Mouse (Mus musculus): Measurements from ENCODE around the gene Eif2b2. TPM values are rescaled to one million over a fixed set of nuclear protein-coding genes. Genes with fewer than 3 reads are reported as not detected.

Gene Eif2b2
- total and polyA plus RNA-seq, 3 experiments = 150 to 193 TPM; not detected in 1

Other genes starting within 250 kb of the Eif2b2 start
- 210 and 250 TPM in 2 replicates for gene Fcf1, start 248.6 kb upstream of the Eif2b2 start, total RNA-seq (2012; rRNA removed)
- gene Fcf1, start 248.6 kb upstream of the Eif2b2 start, polyA plus RNA-seq (2012; ENCODE audit: insufficient read depth in 1 of 2, insufficient read length in 2 of 2, low read depth in 1 of 2, low replicate concordance in 2 of 2, missing spikeins in 1 of 2) = 100 to 1,000 TPM in 1 of 2 experiments, not detected in 1; 172 TPM
- 37.9 and 45.0 TPM in 2 replicates for gene Arel1, start 248.6 kb upstream of the Eif2b2 start, total RNA-seq (2012; rRNA removed)
- gene Arel1, start 248.6 kb upstream of the Eif2b2 start, polyA plus RNA-seq (2012; ENCODE audit: insufficient read depth in 1 of 2, insufficient read length in 2 of 2, low read depth in 1 of 2, low replicate concordance in 2 of 2, missing spikeins in 1 of 2) = 10 to 100 TPM; 37.2 to 82.5 TPM
- 16.6 and 16.9 TPM in 2 replicates for gene Ylpm1, start 223.2 kb upstream of the Eif2b2 start, total RNA-seq (2012; rRNA removed)
- gene Ylpm1, start 223.2 kb upstream of the Eif2b2 start, polyA plus RNA-seq (2012; ENCODE audit: insufficient read depth in 1 of 2, insufficient read length in 2 of 2, low read depth in 1 of 2, low replicate concordance in 2 of 2, missing spikeins in 1 of 2) = 10 to 100 TPM; 29.9 to 41.8 TPM
- 1.6 and 3.1 TPM in 2 replicates for gene Prox2, start 108.7 kb upstream of the Eif2b2 start, total RNA-seq (2012; rRNA removed)
- gene Prox2, start 108.7 kb upstream of the Eif2b2 start, polyA plus RNA-seq (2012; ENCODE audit: insufficient read depth in 1 of 2, insufficient read length in 2 of 2, low read depth in 1 of 2, low replicate concordance in 2 of 2, missing spikeins in 1 of 2) = 1 to 10 TPM in 1 of 2 experiments, not detected in 1; 3.6 TPM
- gene Dlst, start 108.6 kb upstream of the Eif2b2 start, total RNA-seq (2012; rRNA removed) = 163 and 164 TPM in 2 replicates
- gene Dlst, start 108.6 kb upstream of the Eif2b2 start, polyA plus RNA-seq (2012; ENCODE audit: insufficient read depth in 1 of 2, insufficient read length in 2 of 2, low read depth in 1 of 2, low replicate concordance in 2 of 2, missing spikeins in 1 of 2) = 100 to 1,000 TPM; 230 to 376 TPM
- gene Rps6kl1, start 68.2 kb upstream of the Eif2b2 start, total RNA-seq (2012; rRNA removed) = 3.4 and 5.4 TPM in 2 replicates
- 1 to 10 TPM in 1 of 2 experiments, not detected in 1; 6.2 TPM for gene Rps6kl1, start 68.2 kb upstream of the Eif2b2 start, polyA plus RNA-seq (2012; ENCODE audit: insufficient read depth in 1 of 2, insufficient read length in 2 of 2, low read depth in 1 of 2, low replicate concordance in 2 of 2, missing spikeins in 1 of 2)
- not detected in 2 replicates for gene Pgf, start 41.7 kb upstream of the Eif2b2 start, total RNA-seq (2012; rRNA removed)
- under 1 TPM in 1 of 2 experiments, not detected in 1; 0.46 TPM for gene Pgf, start 41.7 kb upstream of the Eif2b2 start, polyA plus RNA-seq (2012; ENCODE audit: insufficient read depth in 1 of 2, insufficient read length in 2 of 2, low read depth in 1 of 2, low replicate concordance in 2 of 2, missing spikeins in 1 of 2)
- gene Mlh3, start 51.1 kb downstream of the Eif2b2 start, total RNA-seq (2012; rRNA removed) = 7.3 and 8.5 TPM in 2 replicates
- 1 to 10 TPM in 1 of 2 experiments, not detected in 1; 8.6 TPM for gene Mlh3, start 51.1 kb downstream of the Eif2b2 start, polyA plus RNA-seq (2012; ENCODE audit: insufficient read depth in 1 of 2, insufficient read length in 2 of 2, low read depth in 1 of 2, low replicate concordance in 2 of 2, missing spikeins in 1 of 2)
- gene Acyp1, start 69.0 kb downstream of the Eif2b2 start, total RNA-seq (2012; rRNA removed) = 51.2 and 54.5 TPM in 2 replicates
- gene Acyp1, start 69.0 kb downstream of the Eif2b2 start, polyA plus RNA-seq (2012; ENCODE audit: insufficient read depth in 1 of 2, insufficient read length in 2 of 2, low read depth in 1 of 2, low replicate concordance in 2 of 2, missing spikeins in 1 of 2) = 10 to 100 TPM in 1 of 2 experiments, not detected in 1; 47.4 TPM
- 0.03 and 0.04 TPM in 2 replicates for gene Zc2hc1c, start 69.1 kb downstream of the Eif2b2 start, total RNA-seq (2012; rRNA removed)
- gene Zc2hc1c, start 69.1 kb downstream of the Eif2b2 start, polyA plus RNA-seq (2012; ENCODE audit: insufficient read depth in 1 of 2, insufficient read length in 2 of 2, low read depth in 1 of 2, low replicate concordance in 2 of 2, missing spikeins in 1 of 2) = under 1 TPM in 1 of 2 experiments, not detected in 1; 0.39 TPM
- gene Nek9, start 119.9 kb downstream of the Eif2b2 start, total RNA-seq (2012; rRNA removed) = 19.0 and 23.4 TPM in 2 replicates
- gene Nek9, start 119.9 kb downstream of the Eif2b2 start, polyA plus RNA-seq (2012; ENCODE audit: insufficient read depth in 1 of 2, insufficient read length in 2 of 2, low read depth in 1 of 2, low replicate concordance in 2 of 2, missing spikeins in 1 of 2) = 10 to 100 TPM in 1 of 2 experiments, not detected in 1; 32.2 TPM
- gene Tmed10, start 155.4 kb downstream of the Eif2b2 start, total RNA-seq (2012; rRNA removed) = 60.2 and 61.6 TPM in 2 replicates
- 100 to 1,000 TPM in 1 of 2 experiments, 10 to 100 TPM in 1; 45.7 to 229 TPM for gene Tmed10, start 155.4 kb downstream of the Eif2b2 start, polyA plus RNA-seq (2012; ENCODE audit: insufficient read depth in 1 of 2, insufficient read length in 2 of 2, low read depth in 1 of 2, low replicate concordance in 2 of 2, missing spikeins in 1 of 2)